Mouse (Mus musculus) forebrain, postnatal 0 days (tissue): Measurements from ENCODE around the gene C77080. TPM values are rescaled to one million over a fixed set of nuclear protein-coding genes. Genes with fewer than 3 reads are reported as not detected.

ENCODE experiments used
- ATAC-seq: fragments of 200-750 bp; cut with Nextera tagmentation; 2 replicates; pipeline ENCODE4 v1.8.0; 2017; ENCODE audit warnings: mild to moderate bottlenecking, moderate library complexity
- DNase-seq: peaks from one replicate; pipeline ENCODE4 v3.0.0-alpha.2; 2015
- H3K27ac ChIP-seq: fragments of 300-500 bp; sonication (generic); 2 replicates; pipeline ENCODE4 v1.5.1; 2014; ENCODE audit warnings: low read depth, mild to moderate bottlenecking, antibody characterized with exemption, low read length, moderate library complexity, mixed read lengths
- H3K27me3 ChIP-seq: fragments of 300-500 bp; sonication (generic); 2 replicates; pipeline ENCODE4 v1.6.1; 2014; ENCODE audit warnings: mild to moderate bottlenecking, low read length, mixed read lengths; ENCODE audit not compliant: insufficient read depth
- H3K36me3 ChIP-seq: fragments of 300-500 bp; sonication (generic); 2 replicates; pipeline ENCODE4 v1.6.1; 2014; ENCODE audit warnings: mild to moderate bottlenecking, moderate library complexity; ENCODE audit not compliant: insufficient read depth
- H3K4me1 ChIP-seq: fragments of 300-500 bp; sonication (generic); 2 replicates; pipeline ENCODE4 v1.6.1; 2014; ENCODE audit warnings: antibody characterized with exemption; ENCODE audit not compliant: insufficient read depth
- H3K4me2 ChIP-seq: fragments of 300-500 bp; sonication (generic); 2 replicates; pipeline ENCODE4 v1.6.1; 2014; ENCODE audit warnings: low read depth, mild to moderate bottlenecking, moderate library complexity
- H3K4me3 ChIP-seq: fragments of 300-500 bp; sonication (generic); 2 replicates; pipeline ENCODE4 v1.5.1; 2014; ENCODE audit warnings: low read depth, low read length, mixed read lengths
- H3K9ac ChIP-seq: fragments of 300-500 bp; sonication (generic); 2 replicates; pipeline ENCODE4 v1.6.1; 2014; ENCODE audit warnings: mild to moderate bottlenecking
- H3K9me3 ChIP-seq: fragments of 300-500 bp; sonication (generic); 2 replicates; pipeline ENCODE4 v1.6.1; 2016; ENCODE audit warnings: low read length
- CTCF ChIP-seq: sonication (generic); IDR thresholded peaks from 2 replicates; pipeline ENCODE4 v1.5.1; 2016; ENCODE audit warnings: antibody characterized with exemption, control low read depth, low read depth
- WGBS: fragments of 180-500 bp; shearing (Covaris S2); extraction: QIAGEN DNeasy Blood & Tissue Kit; methylation state at CpG from one replicate; pipeline ENCODE4 v1.1.7; 2014; 5-methylcytosine and 5-hydroxymethylcytosine counted together
- polyA plus RNA-seq: library from polyadenylated mRNA; unstranded; fragments of >200 nt; fragmentation: Nextera tagmentation; extraction: Ambion mirVana; gene quantifications from 2 replicates; pipeline ENCODE4 v1.2.1, GENCODE M21; 2015
- total RNA-seq: library from RNA; depleted of rRNA; stranded (reverse); fragments of >200 nt; gene quantifications from 2 replicates; pipeline ENCODE4 v1.2.3, GENCODE M21; 2014

Gene C77080
- total and polyA plus RNA-seq, 2 experiments from 2014 or later, result 3.5 to 10.6 TPM

GRCm38 (mm10) chr4:129232561-129233360 is 28.4 kb downstream of the C77080 start:
- Histone ChIP-seq H3K4me3 (no peak overlapping the region), H3K4me1 (no peaks in the 10 kb centered on the region; the same call in 1 of the 2 replicates), H3K36me3 (no peaks in the 10 kb centered on the region), H3K27me3 (no peaks in the 10 kb centered on the region), H3K9me3 (no peaks in the 10 kb centered on the region), H3K27ac (no peak overlapping the region), H3K4me2 (no peak overlapping the region), H3K9ac (no peak overlapping the region)
- ATAC-seq (no peak), DNase-seq (no peak)
- TF ChIP-seq CTCF, result no peak
- WGBS, result 90% methylated on average over 9 of the region's 9 CpGs

DNA sequence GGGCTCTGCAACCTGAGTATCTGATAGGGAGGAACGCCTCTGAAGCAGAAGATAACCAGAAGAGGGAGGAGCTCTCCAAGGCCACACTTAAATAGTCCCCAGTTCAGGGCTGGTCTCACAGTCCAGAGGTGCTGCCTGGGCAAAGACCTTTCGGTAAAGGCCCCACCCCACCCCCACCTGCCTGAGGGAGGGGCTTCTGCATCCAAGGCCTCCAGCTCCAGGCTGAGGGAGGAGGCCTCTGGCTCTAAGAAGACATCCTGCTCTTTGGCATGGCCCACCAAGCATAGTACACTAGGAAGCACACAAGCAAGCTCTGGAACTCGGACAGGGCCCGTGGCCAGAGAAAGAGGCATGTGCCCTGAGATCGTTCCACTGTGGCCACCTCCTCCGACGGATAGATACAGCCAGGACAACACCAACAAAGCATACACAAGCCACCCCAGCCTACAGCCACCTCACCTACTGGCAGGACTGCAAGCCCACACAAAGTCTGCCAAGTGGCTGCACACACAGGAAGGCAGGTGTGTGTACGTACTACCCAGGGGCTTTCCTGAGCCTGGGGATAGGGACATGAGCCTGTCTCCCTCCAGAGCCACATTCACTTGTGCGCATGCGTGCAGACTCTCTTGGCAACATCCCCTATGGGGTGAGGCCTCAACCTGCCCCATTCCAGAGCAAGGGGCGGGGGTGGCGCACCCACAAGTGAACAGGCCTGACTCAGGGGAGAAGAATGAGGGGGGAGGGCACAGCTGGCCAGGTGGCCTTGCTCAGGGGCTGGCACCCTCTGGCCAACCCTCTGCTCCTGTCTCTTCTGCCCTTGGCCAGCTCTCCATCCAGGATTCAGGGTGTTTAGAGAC is 29.4 kb downstream of the C77080 start:
- Histone ChIP-seq H3K4me3 (no peak overlapping the region), H3K4me2 (no peak overlapping the region), H3K27ac (no peak overlapping the region), H3K27me3 (no peaks in the 10 kb centered on the region), H3K4me1 (peaks cover 5% of the 10 kb centered on the region; the same call in 1 of the 2 replicates), H3K9me3 (no peaks in the 10 kb centered on the region), H3K9ac (no peak overlapping the region), H3K36me3 (no peaks in the 10 kb centered on the region)
- no peak for TF ChIP-seq CTCF
- 77% methylated on average over 12 of the region's 12 CpGs for WGBS
- ATAC-seq, result no peak
- no peak for DNase-seq

GRCm38 (mm10) chr4:129230926-129231325 is 30.3 kb downstream of the C77080 start:
- 61% methylated on average over 8 of the region's 8 CpGs for WGBS

GRCm38 (mm10) chr4:129227985-129228381 is 33.2 kb downstream of the C77080 start:
- Histone ChIP-seq H3K4me2 (peak overlapping the region; percentile 49), H3K27me3 (no peaks in the 10 kb centered on the region; the same call in 1 of the 2 replicates), H3K4me3 (peak overlapping the region; percentile 32), H3K27ac (no peak overlapping the region), H3K9ac (0 out of 2 replicates have a peak overlapping the region, but pooled peaks have one; percentile 29), H3K9me3 (no peaks in the 10 kb centered on the region), H3K4me1 (peaks cover 9% of the 10 kb centered on the region; the same call in 1 of the 2 replicates), H3K36me3 (peaks cover 10% of the 10 kb centered on the region; the same call in 1 of the 2 replicates)
- DNase-seq (no peak), ATAC-seq (no peak)
- 10% methylated on average over 8 of the region's 8 CpGs for WGBS
- no peak for TF ChIP-seq CTCF

More at GRCm38 (mm10) chr4:129230926-129231325, 30.3 kb downstream of the C77080 start:
- no peak overlapping the region for H3K4me2 ChIP-seq
- H3K9ac ChIP-seq, result no peak overlapping the region
- no peaks in the 10 kb centered on the region for H3K36me3 ChIP-seq
- DNase-seq (no peak), ATAC-seq (no peak)
- H3K27me3 ChIP-seq, result no peaks in the 10 kb centered on the region
- TF ChIP-seq CTCF, result no peak
- no peak overlapping the region for H3K4me3 ChIP-seq
- no peaks in the 10 kb centered on the region for H3K9me3 ChIP-seq
- no peak overlapping the region for H3K27ac ChIP-seq
- H3K4me1 ChIP-seq, result peaks cover 9% of the 10 kb centered on the region; the same call in 1 of the 2 replicates

- Histone ChIP-seq H3K4me3 (peak overlapping the region; percentile 32), H3K9ac (peak overlapping the region; percentile 29), H3K27me3 (no peaks in the 10 kb centered on the region; the same call in 1 of the 2 replicates), H3K9me3 (no peaks in the 10 kb centered on the region), H3K36me3 (peaks cover 14% of the 10 kb centered on the region; the same call in 1 of the 2 replicates), H3K27ac (no peak overlapping the region), H3K4me1 (peaks cover 9% of the 10 kb centered on the region; the same call in 1 of the 2 replicates), H3K4me2 (peak overlapping the region; percentile 49)
- TF ChIP-seq CTCF, result no peak
- ATAC-seq, result 0 out of 2 replicates have a peak, but pooled peaks have one; percentile 14
- WGBS, result 10% methylated on average over 22 of the region's 22 CpGs
- DNase-seq, result no peak
These were observed 33.8 kb downstream of the C77080 start for GRCm38 (mm10) chr4:129227170-129227984.

DNA sequence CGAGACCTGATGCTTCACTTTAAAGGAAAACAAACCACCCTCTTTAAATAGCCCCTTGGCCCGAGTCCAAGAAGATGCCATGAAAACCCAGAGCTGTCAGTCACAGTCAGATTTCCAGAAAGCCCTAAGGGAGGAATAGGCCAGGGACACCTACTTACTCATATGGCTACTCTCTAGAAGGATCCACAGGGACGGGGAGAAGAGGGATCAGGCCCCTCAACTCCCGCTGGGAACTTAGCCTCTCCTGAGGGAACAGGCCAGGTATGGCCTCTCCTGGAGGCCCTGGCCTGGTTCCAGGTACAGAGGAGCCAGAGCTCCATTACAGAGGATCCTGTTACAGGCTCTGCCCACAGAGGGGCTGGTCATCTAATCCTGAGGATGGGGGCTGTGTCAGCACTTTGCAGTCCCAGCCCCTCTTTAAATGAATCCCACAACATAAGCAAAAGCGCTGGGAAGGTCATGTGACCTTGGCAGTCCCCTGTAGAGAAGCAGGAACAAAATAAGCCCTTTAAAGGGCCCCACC is 34.7 kb downstream of the C77080 start:
- WGBS, result 17% methylated on average over 5 of the region's 5 CpGs
- Histone ChIP-seq H3K36me3 (peaks cover 22% of the 10 kb centered on the region; the same call in 1 of the 2 replicates), H3K4me1 (peaks cover 9% of the 10 kb centered on the region; the same call in 1 of the 2 replicates), H3K4me2 (peak overlapping the region; percentile 49), H3K4me3 (peak overlapping the region; percentile 32), H3K27me3 (no peaks in the 10 kb centered on the region; the same call in 1 of the 2 replicates), H3K9me3 (no peaks in the 10 kb centered on the region), H3K27ac (no peak overlapping the region), H3K9ac (peak overlapping the region; percentile 29)
- no peak for ATAC-seq
- TF ChIP-seq CTCF, result no peak
- DNase-seq, result no peak
